Mouse (Mus musculus) urinary bladder, postnatal 25 days (tissue): ENCODE measurements around the gene Plekha4.

Experiments
- DNase-seq: peaks from one replicate; pipeline ENCODE4 v3.0.0; 2022; ENCODE audit warnings: low spot score

The Plekha4 gene

DNA sequence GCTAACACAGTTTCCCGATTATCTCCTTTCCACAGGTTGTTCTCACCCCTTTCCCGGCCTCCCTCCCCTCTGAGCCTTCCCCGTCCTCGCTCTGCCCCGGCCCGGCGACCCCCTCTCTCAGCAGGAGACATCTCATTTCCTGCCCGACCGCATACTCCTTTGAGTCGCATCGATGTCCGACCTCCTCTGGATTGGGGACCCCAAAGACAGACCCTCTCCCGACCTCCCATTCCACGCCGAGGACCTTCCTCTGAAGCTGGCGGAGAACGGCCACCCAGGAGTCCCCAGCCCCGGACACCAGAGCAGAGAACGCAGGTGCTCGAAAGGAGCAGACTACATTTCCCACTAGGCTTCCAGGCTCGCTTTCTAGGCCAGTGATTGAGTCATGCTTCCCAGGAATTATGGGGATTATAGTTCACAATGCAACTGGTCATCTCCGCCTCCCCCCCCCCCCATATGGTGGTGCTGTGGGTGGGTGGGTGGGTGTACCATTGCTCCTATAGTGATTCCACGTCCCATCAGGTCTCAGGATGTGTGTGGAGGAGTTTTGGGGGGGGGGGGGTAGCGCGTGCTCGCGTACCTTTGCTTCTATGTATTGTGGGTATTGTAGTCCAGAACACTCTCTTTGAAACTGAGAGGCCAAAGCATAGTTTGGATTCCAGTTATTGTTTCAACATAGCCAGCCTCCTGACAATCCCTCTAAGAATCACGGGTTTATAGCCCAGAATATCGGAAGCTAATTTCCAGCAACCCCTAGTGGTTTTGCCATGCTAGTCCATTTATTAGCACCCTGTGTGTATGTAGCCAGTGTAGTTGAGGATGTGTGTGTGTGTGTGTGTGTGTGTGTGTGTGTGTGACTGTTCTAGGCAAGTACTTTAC is 12.3 kb downstream of the Plekha4 start:
- DNase-seq = no peak

DNA sequence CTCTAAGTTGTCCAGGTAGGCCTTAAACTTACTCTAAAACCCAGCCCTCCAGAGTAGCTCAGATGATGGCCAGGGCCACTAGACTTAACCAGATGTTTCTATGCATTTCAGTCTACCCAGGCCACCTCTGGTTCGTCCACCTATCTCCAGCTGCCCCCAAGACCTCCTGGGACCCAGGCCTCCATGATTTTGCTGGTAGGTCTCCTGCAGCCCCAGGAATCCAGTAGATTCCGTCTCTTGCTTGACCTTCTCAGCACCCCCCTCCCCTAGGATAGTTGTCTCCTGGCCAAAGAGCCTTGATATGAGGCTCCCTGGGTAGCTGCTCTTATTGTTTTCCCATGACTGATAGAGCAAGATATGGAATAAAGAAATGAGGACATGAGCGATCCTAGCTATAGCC is 13.0 kb downstream of the Plekha4 start:
- no peak for DNase-seq

DNA sequence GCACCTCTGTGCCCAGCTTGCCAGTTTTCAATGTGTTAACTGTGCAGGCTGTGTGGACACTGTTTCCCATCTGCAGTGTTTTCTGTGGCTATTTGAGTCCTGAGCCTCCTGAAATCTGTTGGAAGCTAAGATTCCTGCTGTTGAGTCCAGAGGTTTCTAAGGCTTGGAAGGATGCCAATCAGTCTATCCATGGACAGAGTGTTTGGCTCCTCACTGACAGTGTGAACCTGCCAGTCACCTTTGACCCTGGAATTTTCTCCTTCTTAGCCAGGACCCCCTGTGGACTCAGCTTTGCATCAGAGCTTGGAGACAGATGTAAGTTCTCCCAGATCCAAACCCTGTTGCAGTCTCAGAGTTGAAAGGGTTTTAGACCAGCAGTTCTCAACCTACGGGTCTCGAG is 14.1 kb downstream of the Plekha4 start:
- DNase-seq = no peak

DNA sequence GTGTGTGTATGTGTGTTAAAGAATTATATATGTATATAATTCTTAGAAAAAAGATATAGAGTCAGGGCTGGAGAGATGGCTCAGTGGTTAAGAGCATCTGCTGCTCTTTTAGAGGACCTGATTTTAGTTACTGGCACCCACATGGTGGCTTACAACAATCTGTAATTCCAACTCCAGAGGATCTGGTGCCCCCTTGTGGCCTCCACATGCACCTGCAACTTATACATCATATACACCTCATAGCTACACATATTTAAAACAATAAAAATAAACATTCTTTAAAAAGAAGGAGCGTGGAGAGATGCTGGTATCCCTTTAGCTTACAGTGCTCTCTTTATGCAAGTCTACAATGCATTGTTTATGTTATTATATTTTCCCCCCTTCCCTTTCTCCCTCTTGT is 18.4 kb downstream of the Plekha4 start:
- DNase-seq = no peak

DNA sequence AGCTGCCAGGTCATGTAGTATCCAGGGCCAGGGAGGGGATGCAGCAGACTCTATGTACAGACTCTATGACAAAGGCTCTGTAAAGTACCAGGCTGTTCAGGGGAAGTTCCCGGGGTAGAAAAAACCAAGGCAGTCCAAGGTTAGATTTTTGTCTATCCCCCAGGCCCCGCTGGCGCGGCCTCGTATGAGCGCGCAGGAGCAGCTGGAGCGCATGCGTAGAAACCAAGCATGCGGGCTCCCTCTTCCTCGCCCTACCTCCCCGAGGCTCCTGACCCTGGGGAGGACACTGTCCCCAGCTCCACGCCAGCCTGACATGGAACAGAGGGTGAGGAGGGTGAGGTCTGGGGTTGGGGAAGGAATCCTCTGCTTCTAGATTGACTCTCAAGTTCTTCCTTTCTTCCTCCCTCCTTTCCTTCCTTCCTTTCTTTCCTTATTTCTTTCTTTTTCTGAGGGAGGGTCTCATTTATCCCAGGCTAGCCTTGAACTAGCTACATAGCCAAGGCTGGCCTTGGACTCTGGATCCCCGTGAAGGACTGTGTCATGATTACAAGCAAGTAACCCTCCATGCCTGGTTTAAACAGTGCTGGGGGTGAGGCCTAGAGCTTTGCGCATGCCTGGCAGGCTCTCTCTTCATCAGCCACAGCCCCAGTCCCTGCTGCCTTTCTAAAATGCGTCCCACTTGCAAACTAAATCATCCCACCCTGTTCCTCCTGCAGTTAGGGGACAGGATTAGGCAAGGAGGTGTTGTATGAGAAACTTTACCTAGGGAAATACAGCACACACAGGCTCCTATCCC is 23.7 kb downstream of the Plekha4 start:
- no peak for DNase-seq

DNA sequence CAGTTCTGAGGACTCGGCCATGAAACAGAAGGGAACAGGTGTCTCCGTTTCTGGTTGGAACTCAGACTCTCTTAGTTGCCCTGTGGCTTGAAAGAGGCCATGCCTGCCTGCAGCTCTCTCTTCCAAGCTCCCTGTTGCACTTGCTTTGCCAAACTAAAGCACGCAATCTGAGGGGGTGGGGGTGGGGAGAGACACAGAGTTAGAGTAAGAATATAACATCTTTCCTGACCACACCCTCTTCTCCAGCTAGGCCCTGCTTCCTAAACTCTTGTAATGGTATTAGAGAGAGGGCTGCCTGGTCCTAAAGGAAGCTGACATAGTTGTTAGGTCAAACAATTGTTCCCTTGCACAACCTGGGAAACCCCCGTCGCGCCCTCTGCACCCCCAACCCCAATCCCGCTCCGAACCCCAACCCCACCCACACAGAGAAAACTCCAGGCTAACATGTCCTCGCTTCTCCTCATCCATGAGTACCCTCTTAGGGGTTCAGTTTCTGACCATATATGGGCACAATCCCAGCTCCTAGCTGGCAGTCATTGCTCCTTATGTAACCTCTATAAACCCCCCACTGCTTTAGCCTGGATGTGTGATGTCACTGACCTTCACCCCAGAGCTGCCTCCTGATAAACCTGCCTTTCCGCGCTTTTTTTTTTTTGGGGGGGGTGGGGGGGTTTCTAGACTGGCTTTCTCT is 24.8 kb downstream of the Plekha4 start:
- DNase-seq = no peak

DNA sequence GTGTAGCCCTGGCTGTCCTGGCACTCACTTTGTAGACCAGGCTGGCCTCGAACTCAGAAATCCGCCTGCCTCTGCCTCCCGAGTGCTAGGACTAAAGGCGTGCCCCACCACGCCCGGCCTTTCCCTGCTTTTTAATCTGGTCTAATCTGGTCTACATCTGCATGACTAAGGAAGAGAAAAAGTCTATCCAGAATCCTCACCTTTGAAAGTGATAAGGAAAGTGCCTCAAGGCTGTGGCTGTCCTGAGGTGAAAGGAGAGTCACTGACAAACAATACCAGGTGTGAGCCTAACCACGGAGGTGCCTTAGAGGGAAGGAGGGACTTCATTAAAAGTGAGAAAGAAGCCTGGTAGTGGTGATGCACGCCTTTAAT is 25.4 kb downstream of the Plekha4 start:
- no peak for DNase-seq

DNA sequence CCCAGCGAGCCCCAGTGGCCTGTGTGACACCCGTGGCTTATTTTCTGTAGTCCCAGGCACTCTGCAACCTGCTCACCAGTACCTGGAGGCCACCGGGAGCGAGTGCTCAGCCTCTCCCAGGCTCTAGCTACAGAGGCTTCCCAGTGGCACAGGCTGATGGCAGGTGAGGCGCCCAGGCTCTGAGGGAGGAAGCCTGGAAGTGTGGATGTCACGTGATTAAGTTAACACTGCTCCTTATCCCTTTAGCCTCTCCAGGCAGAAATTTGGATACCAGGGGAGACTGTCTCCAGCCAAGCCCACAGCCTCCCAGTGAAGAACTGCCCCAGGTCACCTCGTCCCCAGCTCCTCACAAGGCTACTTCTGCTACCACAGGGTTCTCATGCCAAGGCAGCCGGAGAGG is 27.4 kb downstream of the Plekha4 start:
- no peak for DNase-seq

DNA sequence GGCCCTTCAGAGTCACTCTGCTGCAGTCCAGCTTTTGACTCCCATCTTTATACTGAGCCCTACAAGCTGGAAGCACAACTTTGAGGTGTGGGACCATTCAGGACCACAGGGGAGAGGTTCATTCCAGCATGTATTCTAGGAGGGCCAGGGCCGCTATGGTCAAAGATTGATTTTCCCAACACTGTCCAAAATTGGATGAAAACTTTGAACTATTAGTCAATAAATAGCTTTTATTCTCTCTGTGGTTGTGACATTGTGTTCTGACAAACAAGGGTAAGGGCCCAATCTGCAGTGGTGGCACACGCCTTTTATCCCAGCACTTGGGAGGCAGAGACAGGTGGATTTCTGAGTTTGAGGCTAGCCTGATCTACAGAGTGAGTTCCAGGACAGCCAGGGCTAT is 27.9 kb downstream of the Plekha4 start:
- DNase-seq = no peak

DNA sequence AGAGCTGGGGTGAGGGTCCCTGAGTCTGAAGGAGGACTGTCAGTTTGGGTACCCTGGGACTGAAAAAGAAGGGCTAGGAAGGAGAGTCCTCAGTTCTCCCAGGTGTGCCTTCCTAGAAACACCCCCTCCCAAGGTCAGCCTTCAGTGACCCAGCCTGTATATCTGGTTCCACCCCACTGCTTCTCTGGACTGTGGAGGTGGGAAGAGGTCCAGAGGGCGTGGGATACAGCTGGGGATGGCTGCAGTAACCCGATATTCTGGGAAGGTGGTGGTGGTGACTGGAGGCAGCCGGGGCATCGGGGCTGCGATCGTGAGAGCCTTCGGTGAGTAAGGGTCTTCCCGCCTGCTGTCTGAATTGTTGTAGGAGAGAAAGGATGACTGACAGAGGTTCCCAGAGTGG is 28.6 kb downstream of the Plekha4 start, which contains the start of gene Hsd17b14:
TSS of gene Hsd17b14 (plus strand) at position 150 of the 400 bp plus-strand sequence.
- DNase-seq = no peak

DNA sequence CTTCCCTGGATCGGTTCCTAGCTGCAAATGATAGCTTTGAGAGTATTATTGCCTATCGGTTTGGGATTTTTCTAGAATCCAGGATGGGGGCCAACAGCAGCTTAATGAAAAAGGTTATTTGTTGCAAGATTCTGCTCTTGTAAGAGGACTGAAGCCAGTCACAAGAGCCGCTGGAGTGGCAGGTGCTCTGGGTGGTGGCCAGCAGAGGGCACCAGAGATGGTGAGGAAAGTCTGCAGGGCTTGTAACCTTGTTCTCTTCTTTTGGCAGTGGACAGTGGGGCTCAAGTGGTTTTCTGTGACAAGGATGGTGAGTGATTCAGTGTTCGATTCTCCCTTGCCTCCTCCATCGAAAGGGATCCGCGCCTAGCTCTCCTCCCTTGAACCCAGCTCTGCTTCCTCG is 29.7 kb downstream of the Plekha4 start:
- DNase-seq = peak; percentile 81

DNA sequence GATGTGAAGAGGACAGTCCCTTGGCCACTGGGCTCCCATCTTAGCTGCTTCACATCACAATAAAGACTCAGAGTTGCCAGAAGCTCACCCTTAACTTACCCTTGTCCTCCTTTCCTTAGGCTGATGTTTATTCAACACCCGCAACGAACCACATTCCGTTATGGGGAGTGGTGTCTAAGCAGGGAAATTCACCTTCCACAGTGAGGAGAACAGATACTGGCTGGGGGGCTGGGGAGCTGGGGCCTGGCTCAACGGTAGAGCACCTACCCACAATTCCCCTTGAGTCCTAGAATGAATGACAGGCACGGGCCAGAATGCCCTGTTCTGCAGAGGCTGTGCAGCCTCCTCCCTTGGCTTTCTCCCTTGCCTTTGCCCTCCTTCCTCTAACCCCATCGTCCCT is 32.8 kb downstream of the Plekha4 start:
- peak; percentile 23 for DNase-seq

DNA sequence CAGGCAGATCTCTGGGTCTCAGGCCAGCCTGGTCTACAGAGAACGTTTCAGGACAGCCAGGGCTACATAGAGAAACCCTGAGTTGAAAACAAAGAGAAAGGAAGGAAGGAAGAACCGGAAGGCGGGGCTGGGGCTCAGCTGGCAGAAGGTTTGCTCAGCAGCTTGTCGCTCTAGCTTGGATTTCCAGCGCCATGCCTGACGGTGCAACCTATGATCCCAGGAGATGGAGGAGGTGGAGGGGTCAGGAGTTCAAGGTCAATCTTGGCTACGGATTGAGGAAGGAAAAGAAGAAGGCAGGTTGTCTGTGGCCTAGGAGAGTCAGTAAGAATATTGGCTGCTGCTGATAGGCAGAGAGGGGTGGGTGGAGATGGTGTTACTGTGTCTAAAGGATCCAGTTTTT is 34.1 kb downstream of the Plekha4 start:
- DNase-seq = no peak

DNA sequence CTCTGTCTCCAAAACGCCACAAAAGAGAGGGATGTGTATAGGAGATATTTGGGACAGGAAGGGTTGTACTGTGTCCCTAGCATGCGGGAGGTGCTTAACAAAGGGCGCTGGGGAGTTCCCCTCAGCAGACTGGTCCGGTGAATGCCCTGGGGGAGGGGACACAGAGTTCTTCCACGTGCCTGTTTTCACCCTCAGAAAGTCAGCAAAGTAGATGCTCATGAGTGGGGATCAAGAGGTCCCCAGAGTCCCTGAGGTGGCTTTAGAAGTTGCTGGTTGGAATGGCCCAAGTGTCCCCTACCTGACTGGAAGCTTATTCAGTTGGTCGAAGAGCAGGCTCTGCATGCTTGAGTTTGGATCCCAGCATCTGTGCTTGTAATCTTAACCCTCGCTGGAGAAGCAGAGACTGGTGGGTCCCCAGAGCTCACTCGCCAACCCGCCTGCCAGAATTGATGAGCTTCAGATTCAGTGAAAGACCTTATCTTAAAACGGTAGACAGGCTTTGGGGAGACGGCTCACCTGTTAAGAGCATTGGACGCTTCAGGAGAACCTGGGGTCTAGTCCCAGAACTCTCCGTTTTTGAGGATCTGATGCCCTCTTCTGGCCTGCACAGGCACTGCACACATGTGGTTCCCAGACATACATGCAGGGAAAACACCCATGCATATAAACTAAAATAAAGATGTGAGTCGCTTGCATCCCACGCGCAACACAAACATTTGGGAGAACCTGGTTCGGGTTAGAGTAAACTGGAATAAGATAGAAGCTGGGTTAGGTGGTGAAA is 34.9 kb downstream of the Plekha4 start:
- DNase-seq = peak; percentile 79

DNA sequence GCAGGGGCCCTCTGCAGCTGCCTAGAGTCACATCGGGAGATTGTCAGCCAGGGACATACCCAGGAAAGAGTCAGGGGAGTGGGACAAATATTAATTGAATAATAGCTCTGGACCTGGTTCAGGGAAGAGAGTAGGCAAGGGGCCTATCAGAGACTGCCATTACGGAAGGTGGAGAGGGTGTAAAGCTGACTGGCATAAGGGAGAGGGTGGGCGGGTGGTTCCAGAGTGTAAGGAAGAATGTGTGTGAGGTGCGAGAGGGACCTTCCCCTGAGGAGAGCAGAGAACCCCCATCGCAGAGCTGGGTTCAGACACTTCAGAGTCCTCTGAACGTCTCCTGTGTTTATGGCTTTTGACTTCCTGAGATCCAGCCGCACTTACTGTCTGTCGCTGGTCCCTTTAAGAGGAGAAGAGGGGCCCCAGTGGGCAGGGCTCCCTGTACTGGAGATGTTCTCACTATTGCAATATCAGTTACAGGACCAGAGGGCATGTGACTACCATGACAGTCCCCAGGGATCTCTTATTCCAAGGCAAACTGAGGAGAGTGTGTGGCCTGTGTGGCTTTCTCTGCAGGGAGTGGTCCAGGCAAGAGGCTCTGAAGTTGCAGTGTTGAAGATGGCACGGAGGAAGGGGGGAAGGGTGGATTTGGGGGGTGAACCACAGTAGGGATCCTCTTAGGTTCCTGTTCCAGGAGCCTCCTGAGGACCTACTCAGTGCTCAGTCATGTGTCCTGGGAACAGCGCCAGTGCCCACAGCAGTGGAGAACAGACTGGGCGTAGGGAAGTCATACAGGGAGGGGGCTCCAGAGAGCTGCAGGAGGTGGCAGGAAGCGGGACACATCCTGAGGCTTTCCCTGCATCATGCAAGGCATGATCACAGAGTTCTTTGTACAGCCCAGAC is 35.7 kb downstream of the Plekha4 start:
- DNase-seq = no peak

DNA sequence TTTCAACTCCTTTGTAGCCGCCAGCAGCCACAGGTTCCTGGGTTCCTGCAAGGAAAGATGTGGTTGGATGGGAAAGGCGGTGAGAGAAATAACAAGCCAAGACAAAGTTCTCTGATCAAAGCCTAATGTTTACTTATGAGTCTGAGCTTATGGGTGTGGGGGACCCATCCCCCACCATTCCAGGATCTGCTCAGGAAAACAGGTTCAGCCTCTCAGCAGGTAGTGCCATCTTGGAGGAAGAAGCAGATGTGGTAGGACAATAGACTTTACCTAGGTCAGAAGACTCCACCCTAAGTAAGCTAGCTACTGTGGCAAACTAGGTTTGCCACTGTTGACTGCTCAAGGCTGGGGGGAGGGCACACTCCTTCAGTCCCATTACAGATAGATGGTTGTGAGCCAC is 38.7 kb downstream of the Plekha4 start:
- no peak for DNase-seq

DNA sequence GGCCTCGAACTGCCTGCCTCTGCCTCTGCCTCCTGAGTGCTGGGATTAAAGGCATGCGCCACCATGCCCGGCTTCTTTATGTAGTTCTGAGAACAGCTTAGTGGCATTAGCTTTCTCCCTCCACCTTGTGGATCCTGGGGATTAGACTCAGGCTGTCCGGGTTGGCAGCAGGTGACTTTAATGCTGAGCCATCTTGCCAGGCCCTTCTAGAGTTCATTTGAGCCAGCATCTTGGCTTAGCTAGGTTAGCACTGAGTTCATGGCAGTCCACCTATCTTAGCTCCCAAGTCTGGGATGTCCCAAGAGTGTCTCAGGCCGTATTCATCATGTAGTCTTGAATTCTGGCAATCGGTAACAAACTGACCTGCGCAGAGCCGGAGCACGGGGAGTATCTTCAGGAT is 39.3 kb downstream of the Plekha4 start:
- no peak for DNase-seq

DNA sequence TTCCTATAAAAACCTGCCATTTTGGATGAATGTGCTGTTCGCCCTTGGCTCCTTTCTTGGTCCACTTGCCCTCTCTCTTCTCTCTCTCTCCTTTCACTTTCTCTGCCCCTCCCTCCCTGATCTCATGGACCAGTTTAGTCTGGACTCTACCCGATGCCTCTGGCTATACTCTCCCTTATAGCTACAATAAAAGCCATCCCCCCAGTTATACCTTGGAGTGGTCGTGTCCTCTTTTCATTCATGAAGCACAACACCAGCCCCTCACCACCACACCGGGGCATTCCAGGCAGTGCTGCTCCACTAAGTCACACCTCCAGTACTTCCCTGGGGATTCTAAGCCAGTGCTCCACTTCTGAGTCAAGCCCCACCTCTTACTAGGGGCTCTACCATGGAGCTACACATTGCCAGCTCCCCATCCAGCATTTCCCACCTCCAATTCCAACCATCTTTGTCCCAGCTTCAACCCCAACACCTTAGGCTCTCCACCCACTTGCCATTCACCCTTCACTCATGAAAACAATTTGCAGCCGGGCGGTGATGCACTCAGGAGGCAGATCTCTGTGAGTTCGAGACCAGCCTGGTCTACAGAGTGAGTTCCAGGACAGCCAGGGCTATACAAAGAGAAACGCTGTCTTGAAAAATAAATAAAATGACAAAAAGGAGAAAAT is 41.1 kb downstream of the Plekha4 start:
- DNase-seq = no peak

DNA sequence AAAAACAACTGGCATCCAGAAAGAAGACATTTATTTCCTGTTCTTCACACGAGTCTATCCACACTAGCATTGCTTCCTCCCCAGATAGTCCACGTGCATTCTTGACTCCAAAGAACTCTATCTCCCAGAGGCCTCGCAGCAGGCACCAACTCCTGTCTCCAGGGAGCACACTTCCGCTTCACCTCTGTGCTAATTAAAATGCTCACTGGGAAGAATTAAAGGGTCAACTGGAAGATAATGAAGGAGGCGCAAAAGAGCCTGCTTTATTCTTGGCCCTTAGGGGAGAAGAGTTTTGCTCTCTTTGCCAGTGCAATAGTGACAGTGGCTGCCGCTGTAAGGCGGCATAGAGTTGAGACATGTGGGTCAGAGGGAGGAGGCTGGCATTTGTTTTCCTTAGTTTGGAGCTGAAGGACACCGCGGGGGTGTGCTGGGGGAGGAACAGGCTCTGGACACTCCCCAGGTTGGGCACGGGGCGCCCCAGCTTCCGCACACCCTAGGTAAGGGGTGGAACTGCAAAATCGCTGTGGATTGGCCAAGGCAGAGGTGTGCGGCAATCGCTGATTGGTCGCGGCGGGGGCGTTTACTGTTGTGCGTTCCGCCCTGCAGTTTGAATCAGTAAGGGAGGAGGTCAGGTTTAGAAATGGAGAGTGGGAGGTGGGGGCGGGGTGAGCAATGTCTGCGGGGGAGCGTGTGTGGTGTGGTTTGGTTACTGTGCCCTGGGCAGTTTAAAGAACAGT is 41.8 kb downstream of the Plekha4 start:
- peak; percentile 77 for DNase-seq
